Mouse (Mus musculus) lung, postnatal 0 days (tissue): Measurements from ENCODE around the gene Erc2. TPM values are rescaled to one million over a fixed set of nuclear protein-coding genes. Genes with fewer than 3 reads are reported as not detected.
A peak's percentile ranks its signal among the peaks of the same experiment; 100 is the strongest.

Source experiments
- ATAC-seq: fragments of 200-750 bp; cut with Nextera tagmentation; 2 replicates; pipeline ENCODE4 v1.8.0; 2017; ENCODE audit warnings: moderate library complexity
- DNase-seq: peaks from one replicate; pipeline ENCODE4 v3.0.0-alpha.2; 2016; ENCODE audit warnings: low spot score
- H3K27ac ChIP-seq: fragments of 300-500 bp; sonication (generic); 2 replicates; pipeline ENCODE4 v1.5.1; 2014; ENCODE audit warnings: antibody characterized with exemption, mild to moderate bottlenecking, low read length, mixed read lengths
- H3K27me3 ChIP-seq: fragments of 300-500 bp; sonication (generic); replicated peaks from 2 replicates; pipeline ENCODE4 v1.6.1; 2014; ENCODE audit warnings: low read length, mixed read lengths; ENCODE audit not compliant: insufficient read depth
- H3K36me3 ChIP-seq: fragments of 300-500 bp; sonication (generic); 2 replicates; pipeline ENCODE4 v1.6.1; 2014; ENCODE audit warnings: low read length, mixed read lengths; ENCODE audit not compliant: insufficient read depth
- H3K4me1 ChIP-seq: fragments of 300-500 bp; sonication (generic); 2 replicates; pipeline ENCODE4 v1.6.1; 2014; ENCODE audit warnings: antibody characterized with exemption, low read depth, low read length, mixed read lengths; ENCODE audit not compliant: insufficient read depth
- H3K4me2 ChIP-seq: fragments of 300-500 bp; sonication (generic); replicated peaks from 2 replicates; pipeline ENCODE4 v1.6.1; 2014; ENCODE audit warnings: low read depth, mild to moderate bottlenecking, low read length, moderate library complexity, mixed read lengths
- H3K4me3 ChIP-seq: fragments of 300-500 bp; sonication (generic); 2 replicates; pipeline ENCODE4 v1.5.1; 2014; ENCODE audit warnings: low read depth, low read length
- H3K9ac ChIP-seq: fragments of 300-500 bp; sonication (generic); replicated peaks from 2 replicates; pipeline ENCODE4 v1.6.1; 2014; ENCODE audit warnings: low read depth, mild to moderate bottlenecking
- H3K9me3 ChIP-seq: fragments of 300-500 bp; sonication (generic); 2 replicates; pipeline ENCODE4 v1.6.1; 2016; ENCODE audit warnings: low read length, mixed read lengths
- CTCF ChIP-seq: IDR thresholded peaks from 2 replicates; pipeline ENCODE4 v1.5.1; 2016; ENCODE audit warnings: antibody characterized with exemption, mild to moderate bottlenecking
- EP300 ChIP-seq: IDR thresholded peaks from 2 replicates; pipeline ENCODE4 v1.6.1; 2016; ENCODE audit warnings: antibody characterized with exemption, mild to moderate bottlenecking, control low read depth
- WGBS: fragments of 180-500 bp; shearing (Covaris S2); extraction: QIAGEN DNeasy Blood & Tissue Kit; methylation state at CpG from one replicate; pipeline ENCODE4 v1.1.7; 2014; 5-methylcytosine and 5-hydroxymethylcytosine counted together
- polyA plus RNA-seq: library from polyadenylated mRNA; unstranded; fragments of >200 nt; fragmentation: Nextera tagmentation; extraction: Ambion mirVana; gene quantifications from 2 replicates; pipeline ENCODE4 v1.2.1, GENCODE M21; 2015

Erc2 gene
- polyA plus RNA-seq, 1 experiment from 2014 or later: 1.9 TPM

DNA sequence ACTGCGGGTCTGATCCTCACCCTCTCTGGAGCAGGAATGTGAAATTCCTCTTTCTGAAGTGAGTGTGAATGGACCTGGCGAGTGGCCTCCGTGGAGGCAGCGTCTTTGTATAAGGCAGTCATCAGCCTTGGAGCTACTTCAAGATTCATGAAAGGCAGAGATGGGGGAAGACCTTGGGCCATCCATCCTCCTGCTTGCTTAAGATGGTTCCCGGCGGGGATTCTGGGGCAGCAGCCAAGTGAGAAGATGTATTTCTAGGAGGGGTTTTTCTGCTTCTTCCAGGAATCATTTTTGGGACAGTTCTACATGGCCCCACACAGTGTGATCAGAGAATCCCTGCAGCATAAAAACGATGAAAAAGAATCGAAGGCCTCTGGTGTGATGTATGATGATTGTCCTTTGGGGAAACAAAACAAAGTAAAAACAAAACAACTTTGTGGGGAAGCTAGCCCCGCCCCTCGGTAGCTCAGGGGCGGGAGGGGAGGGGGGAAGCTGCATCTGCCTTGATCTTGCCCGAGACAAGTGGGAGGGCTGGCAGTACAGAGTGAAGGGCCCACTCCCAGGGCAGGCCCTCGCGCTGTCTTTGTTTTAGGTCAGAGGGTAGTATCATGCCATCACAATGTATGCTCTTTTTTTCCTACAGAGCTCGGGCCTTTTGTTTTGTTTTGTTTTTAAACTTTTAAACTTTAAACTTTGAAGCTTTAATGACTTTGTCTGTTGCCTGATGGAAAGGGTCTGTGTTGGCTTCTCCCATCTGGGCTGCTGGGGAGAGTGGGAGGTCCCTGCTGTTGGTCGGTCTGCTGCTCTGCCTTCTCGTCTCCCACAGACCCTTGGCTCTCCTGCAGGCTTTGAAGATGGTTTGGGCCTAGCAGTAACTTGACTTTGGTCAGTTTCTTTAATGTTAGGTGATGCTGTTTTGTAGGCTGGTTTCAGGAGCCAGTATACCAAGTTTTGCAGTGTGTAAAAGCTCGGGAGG, 435.9 kb downstream of the Erc2 start:
- Histone ChIP-seq H3K9ac (no peak overlapping the region; the same call in 1 of the 2 replicates), H3K36me3 (no peaks in the 10 kb centered on the region), H3K4me1 (no peaks in the 10 kb centered on the region), H3K4me3 (no peak overlapping the region), H3K9me3 (no peaks in the 10 kb centered on the region), H3K4me2 (peak overlapping the region; percentile 22; the same call in 1 of the 2 replicates), H3K27ac (peak overlapping the region; percentile 85), H3K27me3 (no peaks in the 10 kb centered on the region)
- DNase-seq (peak; percentile 81), ATAC-seq (peak; percentile 85)
- TF ChIP-seq EP300 (peak; percentile 50; the same call in 1 of the 2 replicates), CTCF (no peak)
- 14% methylated on average over 18 of the region's 18 CpGs for WGBS

DNA sequence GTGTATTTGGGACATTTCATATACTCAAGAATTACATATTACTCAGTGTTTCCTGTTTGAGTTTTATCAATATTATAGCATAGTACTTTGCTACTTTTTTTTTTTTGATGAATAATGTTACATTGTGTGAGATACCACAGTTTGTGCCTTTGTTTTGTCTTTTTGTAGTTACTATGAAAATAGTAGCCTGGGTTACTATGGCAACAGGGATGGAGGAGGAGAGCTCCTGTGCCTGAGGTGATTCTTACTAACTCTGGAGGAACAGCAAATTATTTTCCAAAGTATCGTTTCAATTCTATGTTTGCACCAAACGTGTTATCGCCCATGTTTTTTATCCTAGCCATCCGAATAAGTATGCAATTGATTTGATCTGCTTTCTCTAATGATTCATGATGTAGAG, 438.7 kb downstream of the Erc2 start:
- Histone ChIP-seq H3K36me3 (no peaks in the 10 kb centered on the region), H3K27ac (no peak overlapping the region), H3K4me3 (no peak overlapping the region), H3K27me3 (no peaks in the 10 kb centered on the region), H3K4me2 (no peak overlapping the region), H3K9me3 (no peaks in the 10 kb centered on the region), H3K9ac (no peak overlapping the region), H3K4me1 (no peaks in the 10 kb centered on the region)
- no peak for TF ChIP-seq CTCF
- TF ChIP-seq EP300: no peak
- WGBS: 80% methylated on average over 4 of the region's 4 CpGs
- DNase-seq (no peak), ATAC-seq (no peak)

DNA sequence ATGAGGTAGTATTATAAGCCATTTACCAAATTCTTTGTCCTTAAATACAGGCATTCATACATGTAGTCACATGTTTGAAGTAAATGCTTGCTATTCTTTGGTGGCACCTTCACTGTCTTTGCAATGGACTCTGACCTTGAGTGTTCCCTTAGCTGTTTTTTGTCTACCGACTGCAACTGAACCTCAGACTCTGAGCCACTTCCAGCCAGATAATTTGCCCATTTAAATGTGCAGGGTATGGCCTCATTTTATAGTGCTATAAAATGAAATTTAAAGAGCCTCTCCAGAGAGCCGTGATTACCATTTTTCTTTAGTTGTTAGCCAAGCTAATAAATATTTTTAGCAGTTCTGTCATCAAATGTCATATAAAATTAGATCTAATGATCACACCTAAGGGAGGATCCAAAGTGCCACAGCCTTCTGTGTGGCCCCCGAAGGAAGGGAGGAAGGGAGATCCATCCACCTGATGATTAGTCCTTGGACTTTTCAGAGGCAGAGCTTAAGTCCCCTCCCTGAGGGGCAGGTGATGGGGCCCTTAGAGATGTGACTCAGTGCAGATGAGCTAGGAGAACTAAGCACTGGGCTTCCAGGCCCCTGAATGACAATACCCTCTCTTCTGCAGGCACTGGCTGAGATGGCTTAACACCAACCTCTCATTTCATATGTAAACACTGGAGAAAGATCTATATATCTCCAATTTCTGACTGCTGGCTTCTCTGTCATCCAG, 439.6 kb downstream of the Erc2 start:
- no peak for TF ChIP-seq CTCF
- H3K9me3 ChIP-seq: no peaks in the 10 kb centered on the region
- DNase-seq (no peak), ATAC-seq (no peak)
- H3K4me1 ChIP-seq: no peaks in the 10 kb centered on the region
- no peak overlapping the region for H3K4me3 ChIP-seq
- no peaks in the 10 kb centered on the region for H3K36me3 ChIP-seq
- no peak overlapping the region for H3K27ac ChIP-seq
- no peak overlapping the region for H3K4me2 ChIP-seq
- no peaks in the 10 kb centered on the region for H3K27me3 ChIP-seq
- WGBS: 79% methylated on average over 3 of the region's 3 CpGs
- H3K9ac ChIP-seq: no peak overlapping the region

DNA sequence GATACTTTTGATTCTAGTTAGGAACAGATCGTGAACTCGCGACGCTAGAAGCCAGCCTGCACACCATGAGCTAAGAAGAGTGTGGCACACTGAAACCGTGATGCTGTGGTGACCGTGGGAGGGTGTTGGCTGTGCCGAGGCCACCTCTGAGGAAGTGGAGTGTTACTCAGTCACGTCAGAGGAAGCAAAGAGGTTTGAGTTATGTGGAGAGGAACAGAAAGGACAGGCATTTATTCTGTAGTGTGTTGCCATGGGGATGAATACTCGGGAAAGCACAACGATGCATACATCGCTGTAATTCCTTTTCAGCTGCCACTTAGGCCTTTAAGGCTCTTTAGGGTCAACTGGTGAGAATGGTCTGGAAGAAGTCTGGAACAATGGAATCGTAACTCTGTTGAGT, 445.8 kb downstream of the Erc2 start:
- Histone ChIP-seq H3K36me3 (no peaks in the 10 kb centered on the region), H3K9ac (no peak overlapping the region), H3K4me2 (no peak overlapping the region), H3K4me3 (no peak overlapping the region), H3K27ac (no peak overlapping the region), H3K9me3 (no peaks in the 10 kb centered on the region), H3K27me3 (no peaks in the 10 kb centered on the region), H3K4me1 (no peaks in the 10 kb centered on the region)
- 53% methylated on average over 12 of the region's 12 CpGs for WGBS
- DNase-seq (peak; percentile 38), ATAC-seq (peak; percentile 93)
- no peak for TF ChIP-seq EP300
- TF ChIP-seq CTCF: no peak

- H3K27me3 ChIP-seq: no peaks in the 10 kb centered on the region
- H3K9me3 ChIP-seq: no peaks in the 10 kb centered on the region
- DNase-seq (no peak), ATAC-seq (no peak)
- H3K9ac ChIP-seq: no peak overlapping the region
- H3K4me2 ChIP-seq: no peak overlapping the region
- TF ChIP-seq CTCF (no peak), EP300 (no peak)
- H3K4me3 ChIP-seq: no peak overlapping the region
- H3K36me3 ChIP-seq: no peaks in the 10 kb centered on the region
- no peak overlapping the region for H3K27ac ChIP-seq
- no peaks in the 10 kb centered on the region for H3K4me1 ChIP-seq
- WGBS: 83% methylated on average over 2 of the region's 2 CpGs
Observed at GRCm38 (mm10) chr14:28069826-28070225, 447.6 kb downstream of the Erc2 start.

DNA sequence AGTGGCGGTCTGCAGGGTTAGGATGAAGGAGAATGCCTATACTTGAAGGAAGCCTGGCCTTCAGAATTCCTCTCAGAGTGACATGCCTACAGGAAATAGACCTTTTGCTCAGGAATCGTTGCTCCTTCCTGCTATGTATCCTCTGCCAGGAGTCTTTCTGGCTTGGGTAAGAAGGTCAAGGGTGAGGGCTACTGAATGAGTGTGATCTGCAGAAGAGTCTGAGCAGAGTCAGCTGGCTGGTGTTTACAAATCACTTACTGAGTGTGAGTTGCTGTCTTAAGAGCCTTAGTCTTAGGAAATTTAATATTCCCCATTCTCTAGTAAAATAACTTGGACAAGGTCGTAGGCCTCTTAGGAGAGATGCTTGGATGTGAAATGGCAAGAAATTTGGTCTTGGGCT, 450.3 kb downstream of the Erc2 start:
- H3K4me3 ChIP-seq: no peak overlapping the region
- peak; percentile 83 for ATAC-seq
- H3K27me3 ChIP-seq: no peaks in the 10 kb centered on the region
- H3K4me1 ChIP-seq: no peaks in the 10 kb centered on the region
- no peaks in the 10 kb centered on the region for H3K9me3 ChIP-seq
- H3K4me2 ChIP-seq: no peak overlapping the region
- peak; percentile 62 for TF ChIP-seq EP300
- TF ChIP-seq CTCF: no peak
- no peak overlapping the region for H3K27ac ChIP-seq
- peak; percentile 87 for DNase-seq
- WGBS: 38% methylated on average over 3 of the region's 3 CpGs
- H3K36me3 ChIP-seq: no peaks in the 10 kb centered on the region
- H3K9ac ChIP-seq: no peak overlapping the region
